Mouse (Mus musculus): Measurements from ENCODE around the gene Pak1.

DNA sequence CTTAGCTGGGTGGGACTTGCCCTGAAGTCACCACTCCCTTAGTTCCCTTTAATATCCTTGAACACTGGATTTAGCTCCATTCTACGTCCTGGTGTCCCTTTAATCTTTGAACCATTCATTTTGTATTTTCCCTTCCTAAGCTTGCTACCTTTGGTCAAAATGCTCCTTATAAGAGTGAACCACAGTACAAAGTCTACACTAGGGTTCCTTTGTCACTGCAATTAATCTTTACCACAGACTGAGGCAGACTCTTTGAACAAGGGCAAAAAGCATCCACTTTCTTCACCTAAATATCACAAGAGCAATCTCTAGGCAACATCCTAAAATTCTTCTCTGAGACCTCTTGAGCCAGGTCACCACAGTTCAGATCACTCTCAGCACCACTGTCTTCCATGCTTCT lies 8.1 kb upstream of the Pak1 start:
- no peak for TF ChIP-seq CTCF (IDR thresholded peaks at IDR 0.05; ENCODE audit: low read depth)
- TF ChIP-seq EP300 (IDR thresholded peaks at IDR 0.05; ENCODE audit: low read depth), result no peak
